Comparison of ENCODE assay signal across 25 mouse cellular contexts in genomic region chr14:31944682-31945081, GRCm38 (mm10).
DNase-seq lines count a peak whose midpoint lies in the region; ATAC-seq and TF ChIP-seq lines count a peak whose summit lies in the region.
"Had no signal": no experiment of that assay in that cellular context is flagged by ENCODE, and none has a peak within 500 bp of the region (broad histone marks: within the 10 kb centered on the region; RNA-seq: fewer than 3 reads in every experiment).

No protein-coding gene starts in this region.

- peaks cover 8 to 22% of the 10 kb centered on the region in 2 experiments for H3K4me1 ChIP-seq in heart, embryonic 14.5 days (ENCODE audit: control insufficient read depth in 2 of 2, insufficient read depth in 2 of 2, low read length in 2 of 2)
- no peaks in the 10 kb centered on the region for H3K4me1 ChIP-seq in heart, postnatal 0 days (ENCODE audit: control insufficient read depth, insufficient read depth)
- peaks cover 5% of the 10 kb centered on the region for H3K4me1 ChIP-seq in heart, adult 2 months (ENCODE audit: control insufficient read depth, insufficient read depth, low read length)
- H3K4me1 ChIP-seq: embryonic facial prominence, embryonic 15.5 days had no signal

- peak; percentile 85 for DNase-seq in heart, adult 11 months
- no peak for DNase-seq in heart, postnatal 36 days
- DNase-seq in heart, postnatal 4 days, result no peak
- DNase-seq in heart, postnatal 0 days (ENCODE audit: low spot score), result no peak
- no peak for DNase-seq in heart, adult 2 months
- DNase-seq in adrenal gland, adult (ENCODE audit: inconsistent age in 2 of 2, low spot score in 1 of 2), result no peak
- DNase-seq: adrenal gland, adult 8-10 months; adrenal gland, postnatal 25 days; B cell, adult 2 months; cerebellum, adult 11-12 months; cerebellum, adult 8-10 months; cerebellum, postnatal 36 days; embryo, embryonic 11 days; forebrain, postnatal 0 days; kidney, adult 18-20 months; kidney, adult 9 months had no signal

- no peak overlapping the region for H3K9ac ChIP-seq in heart, embryonic 14.5 days (ENCODE audit: low read length)
- no peak overlapping the region for H3K9ac ChIP-seq in heart, postnatal 0 days (replicated peaks; ENCODE audit: low read depth, low read length)
- no peak overlapping the region for H3K9ac ChIP-seq in heart, adult 2 months (ENCODE audit: low read depth, low read length)
- H3K9ac ChIP-seq: embryonic facial prominence, embryonic 15.5 days; forebrain, postnatal 0 days; hindbrain, embryonic 14.5 days had no signal

- no peak for TF ChIP-seq POLR2A in heart, adult 2 months (IDR thresholded peaks at IDR 0.05; ENCODE audit: insufficient read depth, low read depth, low read length)

- ATAC-seq in heart, embryonic 14.5 days (ENCODE audit: insufficient number of reproducible peaks, insufficient read depth, low FRiP score, low read depth), result no peak
- ATAC-seq in heart, postnatal 0 days (ENCODE audit: insufficient read depth, low read depth), result no peak
- ATAC-seq: forebrain, embryonic 14.5 days; forebrain, postnatal 0 days; hindbrain, postnatal 0 days; inflammation-experienced regulatory T-cells, adult 6 months had no signal

- no peaks in the 10 kb centered on the region for H3K27me3 ChIP-seq in heart, embryonic 14.5 days (ENCODE audit: control insufficient read depth, insufficient read depth, low read length)
- no peaks in the 10 kb centered on the region for H3K27me3 ChIP-seq in heart, postnatal 0 days (ENCODE audit: control insufficient read depth, insufficient read depth, low read length)
- H3K27me3 ChIP-seq in heart, adult 2 months (ENCODE audit: control insufficient read depth, insufficient read depth, low read length), result no peaks in the 10 kb centered on the region
- H3K27me3 ChIP-seq: CH12.LX; embryonic facial prominence, embryonic 15.5 days had no signal

- TF ChIP-seq EP300 in heart, postnatal 0 days (IDR thresholded peaks at IDR 0.05; ENCODE audit: low read depth), result no peak
- TF ChIP-seq EP300 in heart, adult 2 months (IDR thresholded peaks at IDR 0.05; ENCODE audit: insufficient read depth, low read depth, low read length), result no peak

- H3K27ac ChIP-seq in heart, embryonic 14.5 days (replicated peaks in 1 of 2; ENCODE audit: control insufficient read depth in 1 of 2, insufficient read depth in 1 of 2, low read depth in 2 of 2, low read length in 2 of 2), result peak overlapping the region; percentile 45 to 62; a peak in 3 of 4 replicates
- H3K27ac ChIP-seq in heart, postnatal 0 days (ENCODE audit: low read depth), result peak overlapping the region; percentile 22; the same call in 1 of the 2 replicates
- H3K27ac ChIP-seq in heart, adult 2 months, result no peak overlapping the region
- H3K27ac ChIP-seq: embryonic facial prominence, embryonic 15.5 days; hindbrain, embryonic 14.5 days; hindbrain, postnatal 0 days had no signal

- WGBS in heart, embryonic 14.5 days, result 43% methylated on average over 6 of the region's 6 CpGs
- WGBS in heart, postnatal 0 days, result 40% methylated on average over 6 of the region's 6 CpGs
- WGBS in heart, adult 2 months, result 38% methylated on average over 6 of the region's 6 CpGs

- H3K4me2 ChIP-seq in heart, embryonic 14.5 days (ENCODE audit: low read length), result no peak overlapping the region
- H3K4me2 ChIP-seq in heart, postnatal 0 days (ENCODE audit: low read depth, low read length), result no peak overlapping the region
- H3K4me2 ChIP-seq: embryonic facial prominence, embryonic 15.5 days; hindbrain, embryonic 14.5 days had no signal

- intact Hi-C loops in heart, postnatal 36 days (cut with DNase I), result loop anchor here (5.0 kb wide), 2 partner anchors 42 to 287 kb away; no protein-coding TSS in a partner anchor
- intact Hi-C loops in heart, adult 2 months (cut with DNase I), result loop anchor here (5.0 kb wide), 1 partner anchor 282 kb away; no protein-coding TSS in a partner anchor

- no peaks in the 10 kb centered on the region for H3K9me3 ChIP-seq in heart, embryonic 14.5 days (ENCODE audit: control insufficient read depth, low read length)
- H3K9me3 ChIP-seq in heart, postnatal 0 days (replicated peaks; ENCODE audit: control insufficient read depth, low read length), result no peaks in the 10 kb centered on the region
- H3K9me3 ChIP-seq: embryonic facial prominence, embryonic 15.5 days; G1E had no signal

- no peak for TF ChIP-seq CTCF in heart, postnatal 0 days (IDR thresholded peaks at IDR 0.05; ENCODE audit: low read depth)
- no peak for TF ChIP-seq CTCF in heart, adult 2 months (IDR thresholded peaks at IDR 0.05)

- no peak overlapping the region for H3K4me3 ChIP-seq in heart, embryonic 14.5 days (ENCODE audit: control insufficient read depth in 1 of 2, insufficient read depth in 1 of 2, low read depth in 1 of 2, low read length in 2 of 2)
- no peak overlapping the region for H3K4me3 ChIP-seq in heart, postnatal 0 days (ENCODE audit: low read depth, low read length)
- no peak overlapping the region for H3K4me3 ChIP-seq in heart, adult 2 months
- H3K4me3 ChIP-seq: embryonic facial prominence, embryonic 15.5 days; gastrocnemius, adult 2 months had no signal

- no peaks in the 10 kb centered on the region for H3K79me2 ChIP-seq in heart, adult 2 months (replicated peaks; ENCODE audit: control insufficient read depth, insufficient read depth, low read length)

- no peaks in the 10 kb centered on the region for H3K36me3 ChIP-seq in heart, embryonic 14.5 days (ENCODE audit: control insufficient read depth, insufficient read depth, low read length)
- no peaks in the 10 kb centered on the region for H3K36me3 ChIP-seq in heart, postnatal 0 days (replicated peaks; ENCODE audit: control insufficient read depth, insufficient read depth, low read length)
- H3K36me3 ChIP-seq in heart, adult 2 months (ENCODE audit: control insufficient read depth, insufficient read depth, low read length), result no peaks in the 10 kb centered on the region
- H3K36me3 ChIP-seq: embryonic facial prominence, embryonic 15.5 days; G1E had no signal
